Mouse (Mus musculus) adrenal gland (tissue): Measurements from ENCODE around the gene Rab5c.

Experiments
- intact Hi-C: fragments of 180-260 bp; cut with DNase I; formaldehyde crosslinking; loops from one replicate; pipeline ENCODE4 v1.15.1; 2025

Gene Rab5c

DNA sequence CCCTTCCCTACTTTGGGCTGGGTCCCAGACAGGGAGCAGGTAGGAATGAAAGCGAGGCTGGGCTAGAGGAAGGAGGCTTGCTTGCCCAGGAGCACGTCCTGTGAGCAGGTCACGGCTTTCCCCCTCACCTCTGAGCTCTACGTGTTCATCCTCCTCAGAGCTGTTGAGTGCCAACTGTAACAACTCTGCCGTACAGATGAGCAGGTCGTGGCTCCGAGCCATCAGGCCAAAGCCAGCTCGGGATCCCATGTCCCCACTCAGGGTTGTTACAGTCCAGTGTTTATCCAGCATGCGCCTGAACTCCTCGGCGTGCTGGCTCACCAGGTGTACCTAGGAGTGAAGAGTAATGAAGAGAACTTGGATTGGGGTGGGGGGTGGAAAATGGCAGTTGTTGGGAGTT, 34.6 kb downstream of the Rab5c start:
- intact Hi-C loops, result loop anchor here (5.0 kb wide), 1 partner anchor 131 kb away; the partner anchor contains the start of gene Cnp

DNA sequence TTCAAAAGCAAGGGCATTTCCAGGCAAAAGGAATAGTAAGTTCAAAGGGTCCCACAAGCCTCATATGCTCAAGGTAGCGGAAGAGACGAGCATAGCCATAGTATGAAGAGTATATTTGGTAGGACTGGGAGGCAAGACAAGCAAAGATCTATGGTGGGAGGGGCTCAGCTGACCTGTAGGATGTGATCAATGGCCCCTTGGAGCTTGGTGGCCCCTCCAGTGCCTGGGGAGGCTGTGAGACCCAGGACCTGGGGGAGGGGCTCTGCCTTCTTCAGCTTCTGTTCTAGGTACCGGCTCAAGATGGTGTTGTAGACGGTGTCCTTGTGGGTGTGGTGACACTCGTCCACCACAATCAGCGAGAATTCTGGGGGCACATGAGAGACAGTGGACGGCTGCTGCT, 35.1 kb downstream of the Rab5c start:
- intact Hi-C loops, result loop anchor here (5.0 kb wide), 1 partner anchor 131 kb away; the partner anchor contains the start of gene Cnp

DNA sequence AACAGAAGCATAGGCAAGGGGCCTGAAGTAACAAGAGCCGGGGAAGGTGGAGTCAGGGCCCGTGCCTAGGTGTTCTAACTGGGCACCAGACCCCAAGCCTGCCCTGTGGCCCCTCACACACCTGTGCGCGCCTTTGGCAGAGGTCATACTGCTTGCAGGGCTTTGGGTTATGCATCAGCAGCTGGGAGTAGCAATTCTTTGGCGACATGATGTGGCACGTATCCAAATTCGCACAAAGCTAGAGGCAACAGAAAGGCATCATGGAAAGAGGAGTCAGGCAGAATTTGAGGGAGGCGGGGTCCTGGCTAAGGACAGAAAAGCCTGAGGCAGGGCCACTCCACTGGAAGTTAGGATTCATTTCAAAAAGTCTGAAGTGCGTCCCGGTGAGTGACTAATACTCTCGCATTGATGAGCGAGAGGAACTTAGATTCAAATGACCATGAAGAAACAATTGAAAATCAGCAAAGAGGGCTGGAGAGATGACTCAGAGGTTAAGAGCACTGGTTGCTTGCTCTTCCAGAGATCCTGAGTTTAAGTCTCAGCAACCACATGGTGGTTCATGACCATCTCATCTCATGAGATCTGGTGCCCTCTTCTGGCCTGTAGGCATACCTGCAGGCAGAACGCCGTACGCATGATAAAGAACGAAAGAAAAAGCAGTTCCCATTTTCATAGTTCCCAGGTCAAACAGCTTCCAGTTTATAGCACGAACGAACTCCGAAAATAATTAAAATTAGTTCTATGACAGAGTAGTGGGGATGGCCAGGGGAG, 35.7 kb downstream of the Rab5c start:
- intact Hi-C loops, result loop anchor here (5.0 kb wide), 1 partner anchor 130 kb away; the partner anchor contains the start of gene Cnp

DNA sequence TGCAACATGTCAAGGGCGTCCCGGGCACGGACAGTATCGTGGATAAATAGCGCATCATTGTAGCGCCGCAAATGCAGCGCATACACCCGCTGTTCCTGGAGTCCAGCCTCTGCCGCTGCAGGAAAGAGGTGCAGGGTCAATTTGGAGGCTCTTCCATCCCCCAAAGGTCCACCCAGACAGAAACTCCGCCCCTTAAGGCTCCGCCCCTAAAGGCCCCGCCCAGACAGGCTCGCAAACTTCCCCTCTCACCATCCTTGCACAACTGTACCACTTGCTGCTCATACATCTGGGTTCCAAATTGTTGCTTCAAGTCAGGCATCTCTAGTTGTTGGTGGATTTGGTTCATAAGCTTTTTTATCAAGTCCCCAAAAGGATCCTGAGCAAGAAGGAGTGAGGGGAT, 36.7 kb downstream of the Rab5c start:
- intact Hi-C loops, result loop anchor here (2.0 to 5.0 kb wide), 2 partner anchors 129 to 274 kb away; partner anchors contain the start of gene Cnp

DNA sequence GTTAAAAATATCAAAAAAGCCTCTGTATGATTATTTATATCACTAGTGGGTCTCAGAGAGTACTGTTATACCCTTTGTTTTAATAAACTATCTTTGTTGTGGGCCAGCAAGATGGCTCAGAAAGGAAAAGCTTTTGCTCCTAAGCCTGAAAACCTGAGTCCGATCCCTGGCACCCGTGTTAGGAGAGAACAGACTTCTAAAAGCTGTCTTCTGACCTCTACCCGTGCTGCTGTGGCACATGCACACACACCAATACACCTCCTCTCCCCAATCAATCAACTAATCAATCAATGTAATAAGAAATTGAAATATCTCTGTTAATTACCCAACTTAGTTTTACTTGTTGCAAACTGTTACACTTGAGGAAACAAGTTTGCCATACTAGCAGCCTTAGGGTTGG, 37.3 kb downstream of the Rab5c start:
- intact Hi-C loops, result loop anchor here (2.0 to 5.0 kb wide), 2 partner anchors 128 to 274 kb away; partner anchors contain the start of gene Cnp

DNA sequence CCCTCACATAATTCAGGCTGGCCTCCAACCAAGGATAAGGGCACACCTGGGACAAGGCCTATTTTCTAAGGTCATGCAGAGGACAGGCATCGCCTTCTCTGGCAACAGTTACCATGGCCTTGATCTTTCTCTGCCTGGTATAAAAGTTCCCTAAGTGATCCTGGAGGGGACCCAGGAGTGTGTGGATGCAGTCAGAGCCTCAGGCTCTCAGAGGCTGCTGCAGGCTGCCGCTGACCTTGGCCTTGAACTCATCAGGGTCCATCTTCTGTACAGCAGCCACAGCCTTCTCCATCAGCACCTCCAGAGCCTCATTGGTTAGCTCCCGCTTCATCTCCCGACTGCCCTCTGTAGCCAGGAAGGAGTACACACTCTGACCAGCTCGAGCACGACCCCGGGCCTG, 40.1 kb downstream of the Rab5c start:
- intact Hi-C loops, result no loop called here

DNA sequence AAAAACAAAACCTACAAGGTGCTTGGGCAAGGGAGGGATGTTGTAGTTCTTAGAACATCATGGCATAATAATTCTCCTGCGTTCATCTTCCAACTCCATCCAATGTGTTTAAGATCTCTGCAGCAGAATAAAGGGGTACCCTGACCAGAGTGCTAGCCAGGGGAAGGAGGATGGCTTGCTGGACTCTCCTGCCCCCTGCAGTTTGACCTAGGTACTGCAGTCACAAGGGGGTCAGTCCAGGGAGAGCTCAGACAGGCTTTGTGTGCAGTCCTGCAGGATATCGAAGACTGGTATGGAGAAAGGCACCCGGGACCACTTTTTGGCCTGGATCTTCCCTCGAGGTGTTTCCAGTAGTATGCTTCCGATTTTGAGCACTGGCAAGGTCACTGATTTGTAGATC, 43.1 kb downstream of the Rab5c start:
- intact Hi-C loops, result loop anchor here (1.0 to 5.0 kb wide), 2 partner anchors 53 to 69 kb away; no protein-coding TSS in a partner anchor

DNA sequence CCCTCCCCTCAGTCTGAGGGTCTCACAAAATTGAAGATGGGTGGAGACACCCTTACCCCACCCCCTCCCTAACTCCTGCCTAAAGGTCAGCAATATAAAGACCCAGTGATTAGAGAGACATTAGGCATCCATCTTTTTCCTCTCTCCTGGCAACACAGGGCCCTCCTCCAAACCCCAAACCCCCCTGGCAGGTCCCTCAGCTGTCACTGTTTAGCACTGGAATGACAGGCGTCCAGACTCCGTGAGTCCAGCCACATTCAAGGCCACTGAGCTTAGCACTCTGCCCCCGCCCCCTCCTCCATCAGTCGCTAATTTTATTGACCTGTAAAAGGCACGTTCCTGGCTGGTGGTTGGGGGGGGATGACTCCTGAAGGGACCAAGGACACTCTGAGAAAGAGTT, 44.9 kb downstream of the Rab5c start:
- intact Hi-C loops, result loop anchor here (5.0 kb wide), 1 partner anchor 51 kb away; no protein-coding TSS in a partner anchor

DNA sequence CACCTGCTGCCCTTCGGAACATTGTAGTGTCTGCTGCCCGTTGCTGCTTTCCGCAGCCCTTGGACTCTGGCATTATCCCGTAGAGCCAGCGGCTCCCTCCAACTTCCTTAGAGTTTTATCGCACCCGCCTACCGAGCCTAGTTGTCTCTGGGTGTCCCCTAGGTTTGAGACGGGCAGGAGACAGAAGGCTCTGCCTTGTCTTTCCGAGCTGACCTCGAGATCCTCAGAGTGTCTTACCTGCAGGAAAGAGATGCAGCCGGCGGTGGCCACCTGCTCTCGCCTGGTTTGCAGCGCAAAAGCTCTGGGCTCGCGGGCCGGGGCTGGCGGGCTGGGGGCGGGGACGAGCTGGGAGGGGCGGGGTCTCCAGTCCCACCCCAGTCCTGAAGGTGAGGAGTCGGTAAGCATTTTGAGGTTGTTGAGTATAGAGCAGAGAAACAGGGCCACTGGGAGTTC, 45.8 kb downstream of the Rab5c start, which contains the start of gene Zfp385c:
TSS of gene Zfp385c (minus strand) at position 292 of the 453 bp plus-strand sequence.
- intact Hi-C loops, result loop anchor here (5.0 kb wide), 1 partner anchor 50 kb away; no protein-coding TSS in a partner anchor

DNA sequence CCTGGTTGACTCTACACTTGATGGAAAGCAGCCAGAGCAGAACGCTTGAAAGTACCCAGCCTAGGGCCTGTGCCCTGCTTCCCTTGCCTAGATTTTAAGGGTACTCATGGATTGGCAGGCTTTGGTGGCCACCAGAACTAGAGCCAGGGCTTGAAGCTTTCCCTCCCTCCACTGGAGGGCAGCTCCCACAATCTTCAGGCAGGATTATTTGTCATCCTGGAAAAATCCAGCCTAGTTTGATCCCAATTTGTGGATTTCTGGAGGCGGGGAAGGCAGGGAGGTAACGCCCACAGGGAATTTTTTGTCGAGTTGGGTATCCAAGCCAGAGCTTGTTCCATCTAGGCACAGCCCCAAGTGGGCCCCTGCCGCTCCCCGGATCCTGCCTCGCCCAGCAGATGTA, 47.6 kb downstream of the Rab5c start:
- intact Hi-C loops, result loop anchor here (5.0 kb wide), 1 partner anchor 48 kb away; no protein-coding TSS in a partner anchor

DNA sequence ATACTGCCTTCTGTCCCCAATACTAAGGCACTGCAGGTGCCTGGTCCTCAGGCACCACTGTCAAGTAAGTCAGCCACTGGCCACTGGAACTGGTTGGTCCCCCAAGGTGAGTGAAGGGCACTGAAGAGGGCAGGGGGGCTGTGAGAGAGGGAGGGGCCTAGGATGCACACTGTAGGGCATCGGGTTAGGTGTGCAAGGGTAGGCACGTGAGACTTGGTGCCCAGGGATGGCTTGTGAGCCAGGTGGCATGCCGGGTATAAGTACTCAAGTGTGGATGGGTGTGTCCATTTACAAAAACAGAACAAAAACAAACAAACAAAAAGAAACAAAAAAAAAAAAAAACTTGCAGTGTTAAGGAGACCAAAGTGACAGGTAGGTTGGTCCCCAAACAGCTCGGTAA, 49.6 kb downstream of the Rab5c start:
- intact Hi-C loops, result no loop called here

DNA sequence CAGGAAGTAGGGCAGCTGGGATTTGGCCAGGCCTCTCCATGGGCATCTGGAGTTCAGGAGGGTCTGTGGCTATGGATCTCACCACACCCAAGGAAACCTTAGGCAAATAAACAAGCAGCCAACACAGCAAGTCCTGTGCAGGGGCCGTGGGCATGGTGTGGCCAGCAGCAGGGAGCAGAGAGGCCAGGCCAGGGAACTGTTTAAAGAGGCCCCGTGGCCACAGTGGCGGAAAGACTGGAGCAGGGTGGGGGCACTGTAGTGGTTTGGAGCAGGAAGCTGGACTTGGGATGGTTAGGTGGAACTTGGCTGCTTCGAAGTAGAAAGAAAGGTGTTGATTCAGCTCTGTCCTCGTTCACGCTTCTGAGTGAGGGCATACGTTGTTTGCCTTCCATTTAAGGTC, 50.8 kb downstream of the Rab5c start:
- intact Hi-C loops, result no loop called here

DNA sequence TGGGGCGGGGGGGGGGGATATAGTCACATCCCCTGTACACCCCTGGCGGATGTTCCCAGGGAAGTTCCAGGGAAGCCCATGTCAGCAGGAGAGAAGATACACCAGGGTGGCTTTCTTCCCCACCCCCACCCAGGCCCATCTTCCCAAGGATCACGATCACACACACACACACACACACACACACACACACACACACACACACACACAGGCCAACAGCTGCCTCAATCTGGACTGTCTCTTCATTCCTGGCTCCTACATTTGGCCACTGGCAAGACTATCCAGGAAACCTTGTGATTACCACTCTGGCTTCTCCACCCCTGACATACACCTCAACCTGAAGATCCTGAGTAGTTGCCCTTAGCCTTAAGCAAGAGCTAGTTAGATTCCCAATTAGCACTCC, 52.6 kb downstream of the Rab5c start:
- intact Hi-C loops, result no loop called here

DNA sequence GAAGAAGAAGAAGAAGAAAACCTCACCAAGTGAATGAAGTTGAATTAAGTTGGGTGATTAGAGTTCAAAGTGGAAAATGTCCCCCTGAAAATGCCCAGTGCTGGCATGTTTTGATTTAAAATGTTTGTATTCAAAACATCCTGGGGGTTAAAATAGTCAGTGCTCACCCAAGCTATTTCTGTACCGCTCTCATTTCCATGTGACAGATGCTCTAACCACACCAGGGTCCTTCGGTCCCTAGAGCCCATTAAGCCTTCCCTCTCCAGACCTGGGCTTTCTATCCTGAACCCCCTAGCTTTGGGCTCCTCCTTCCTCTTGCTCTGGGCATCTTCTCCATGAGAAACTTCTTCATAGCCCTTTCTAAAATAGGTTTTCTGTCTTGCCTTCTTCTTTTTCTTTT, 53.9 kb downstream of the Rab5c start:
- intact Hi-C loops, result no loop called here

DNA sequence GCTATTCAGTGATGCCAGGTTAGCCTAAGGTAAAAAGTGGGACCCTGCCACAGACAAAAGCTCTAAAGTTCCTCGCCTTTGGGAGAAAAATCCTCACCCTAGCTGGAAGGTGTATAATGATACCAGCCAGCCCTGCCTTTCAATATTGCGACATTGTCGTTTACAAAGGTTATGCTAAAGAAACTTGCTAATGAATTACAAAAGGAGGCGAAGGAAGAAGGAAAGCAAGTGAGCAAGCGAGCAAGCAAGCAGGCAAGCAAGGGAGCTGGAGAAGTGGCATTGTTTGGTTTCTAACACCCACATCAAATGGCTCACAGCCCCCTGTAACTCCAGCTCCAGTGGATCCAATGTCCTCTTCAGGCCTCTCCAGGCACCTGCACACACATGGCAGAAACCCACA, 55.5 kb downstream of the Rab5c start:
- intact Hi-C loops, result no loop called here

DNA sequence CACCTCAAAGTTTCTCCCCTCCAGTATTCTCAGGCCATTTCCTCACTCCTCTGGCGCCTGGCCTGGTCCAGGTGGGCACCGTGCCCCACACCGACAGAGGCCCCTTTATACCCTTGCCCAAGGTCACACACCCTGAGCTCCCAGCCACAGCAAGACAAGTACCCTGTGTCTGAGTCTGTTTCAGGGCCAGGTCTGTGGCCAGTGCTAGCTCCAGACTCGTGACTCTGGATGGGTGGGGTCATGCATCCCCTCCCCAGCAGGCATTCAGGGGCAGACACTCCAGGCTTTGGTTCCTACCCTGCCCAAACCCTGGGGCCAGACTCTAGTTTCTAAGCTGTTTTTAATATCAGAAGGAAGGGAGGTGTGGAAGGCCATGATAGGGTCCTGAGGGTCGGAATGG, 56.2 kb downstream of the Rab5c start:
- intact Hi-C loops, result no loop called here

DNA sequence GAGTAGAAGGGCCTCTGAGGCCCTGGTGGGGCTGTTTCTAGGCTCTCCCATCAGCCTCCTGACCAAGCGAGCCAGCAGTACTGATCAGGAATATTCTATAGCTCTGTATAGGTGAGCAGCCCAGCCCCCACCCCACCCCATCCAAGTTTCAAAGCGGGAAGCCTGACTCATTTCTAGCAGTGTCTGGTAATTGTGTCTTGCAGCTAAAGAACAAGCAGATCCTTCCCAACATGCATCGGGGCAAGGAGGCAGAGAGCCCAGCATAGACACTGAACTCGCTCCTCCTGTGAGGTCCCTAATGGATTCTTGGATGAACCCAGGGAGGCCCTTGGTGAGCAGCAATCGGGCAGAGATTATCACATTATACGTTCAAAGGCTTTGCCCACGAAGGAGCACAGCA, 60.2 kb downstream of the Rab5c start:
- intact Hi-C loops, result no loop called here

DNA sequence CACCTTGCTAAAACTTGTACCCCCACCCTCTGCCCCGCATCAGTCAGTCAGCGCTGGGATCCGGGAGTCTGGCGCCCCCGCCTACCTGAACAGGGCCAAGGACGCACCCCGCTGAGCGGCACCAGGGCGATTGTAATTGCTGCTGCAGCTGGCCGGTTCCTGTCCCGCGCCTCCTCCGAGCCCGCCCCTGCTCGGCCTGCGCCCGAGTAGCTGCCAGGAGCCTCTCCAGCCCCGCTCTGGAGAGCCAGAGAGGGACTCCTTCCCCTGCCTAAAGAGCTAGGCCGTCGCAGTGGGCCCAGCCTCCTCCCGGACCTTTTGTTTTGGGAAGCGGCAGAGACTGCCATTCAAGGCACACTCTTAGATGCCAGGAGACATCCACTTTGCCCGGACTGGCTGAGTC, 64.8 kb downstream of the Rab5c start:
- intact Hi-C loops, result no loop called here

DNA sequence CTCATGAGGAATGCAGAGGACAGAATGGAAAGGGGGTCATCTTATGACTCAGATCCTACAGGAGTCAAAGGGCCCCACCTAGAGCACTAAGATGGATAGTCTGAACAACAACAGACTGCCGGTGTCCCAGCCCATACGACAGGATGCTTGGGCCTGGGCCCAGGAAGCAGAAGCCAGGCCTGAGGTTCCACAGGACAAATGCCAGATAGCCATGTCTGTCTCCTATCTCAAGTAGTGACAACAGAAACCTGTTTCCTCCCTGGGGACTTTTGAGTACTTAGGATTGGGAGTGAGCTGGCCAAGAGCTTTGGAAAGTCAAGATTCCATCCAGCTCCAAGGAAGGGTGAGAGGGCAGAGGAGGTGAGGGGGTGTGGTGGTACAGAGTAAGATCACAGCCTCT, 66.1 kb downstream of the Rab5c start:
- intact Hi-C loops, result no loop called here

DNA sequence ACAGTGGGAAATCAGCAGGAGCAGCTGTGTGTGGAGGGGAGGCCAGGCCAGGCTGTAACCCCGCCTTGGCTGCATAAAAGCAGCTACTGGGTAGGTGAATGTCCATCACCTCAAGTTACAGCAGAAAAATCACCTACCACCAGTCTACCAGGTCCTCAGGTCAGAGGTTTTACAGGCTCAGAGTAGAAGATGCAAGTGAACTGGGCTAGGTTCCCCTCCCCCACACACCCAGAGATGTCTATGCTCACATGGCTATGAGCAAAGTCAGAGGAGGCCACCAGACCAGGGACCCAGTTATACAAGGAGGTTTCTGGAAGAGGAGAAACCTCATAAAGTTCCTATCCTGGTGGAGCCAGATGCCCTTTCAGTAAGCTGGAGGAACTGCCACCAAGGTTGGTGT, 67.0 kb downstream of the Rab5c start:
- intact Hi-C loops, result no loop called here
